Mouse (Mus musculus) cerebellum, adult 2 months (tissue): ENCODE data around the gene Sec14l3. TPM values are rescaled to one million over a fixed set of nuclear protein-coding genes. Genes with fewer than 3 reads are reported as not detected.

Experiments
- DNase-seq, 2 experiments: peaks; one replicate each; pipeline ENCODE4 v3.0.0; 2021
- H3K27ac ChIP-seq: fragments of 200-500 bp; 2 replicates; pipeline ENCODE4 v1.5.1; 2012; ENCODE audit warnings: low read length, control low read depth, inconsistent platforms; ENCODE audit not compliant: insufficient read depth
- H3K27me3 ChIP-seq: fragments of 200-500 bp; 2 replicates; pipeline ENCODE4 v1.6.1; 2012; ENCODE audit warnings: inconsistent platforms, mild to moderate bottlenecking, low read length, moderate library complexity; ENCODE audit not compliant: control insufficient read depth, insufficient read depth
- H3K4me1 ChIP-seq: fragments of 200-500 bp; 2 replicates; pipeline ENCODE4 v1.6.1; 2011; ENCODE audit warnings: low read length; ENCODE audit not compliant: control insufficient read depth, insufficient read depth
- H3K4me3 ChIP-seq: fragments of 200-500 bp; replicated peaks from 2 replicates; pipeline ENCODE3; 2011; ENCODE audit warnings: mild to moderate bottlenecking, low read depth, low read length, control low read depth; ENCODE audit not compliant: insufficient read depth
- CTCF ChIP-seq: fragments of 200-500 bp; IDR thresholded peaks from 2 replicates; pipeline ENCODE4 v1.5.1; 2011; ENCODE audit warnings: low read depth, mild to moderate bottlenecking, control low read depth, low read length, moderate library complexity, borderline replicate concordance; ENCODE audit not compliant: insufficient read depth
- POLR2A ChIP-seq: fragments of 200-500 bp; IDR thresholded peaks from 2 replicates; pipeline ENCODE4 v1.6.1; 2011; ENCODE audit warnings: low read length, control low read depth, borderline replicate concordance; ENCODE audit not compliant: insufficient read depth
- WGBS: fragments of 180-500 bp; shearing (Covaris S2); methylation state at CpG from one replicate; pipeline ENCODE4 v1.1.7; 2018; 5-methylcytosine and 5-hydroxymethylcytosine counted together
- polyA plus RNA-seq: library from polyadenylated mRNA; depleted of rRNA; stranded (reverse); fragments of >200 nt; gene quantifications from 2 replicates; pipeline ENCODE4 v1.2.3, GENCODE M21; 2012

Sec14l3 gene
- polyA plus RNA-seq, 1 experiment, result not detected

GRCm38 (mm10) chr11:4031961-4032360 lies 32.7 kb upstream of the Sec14l3 start:
- WGBS, result 38% methylated on average over 12 of the region's 12 CpGs
- Histone ChIP-seq H3K27ac (no peak overlapping the region), H3K4me3 (no peak overlapping the region), H3K27me3 (no peaks in the 10 kb centered on the region), H3K4me1 (no peaks in the 10 kb centered on the region)
- no peak for TF ChIP-seq CTCF
- TF ChIP-seq POLR2A, result no peak
- DNase-seq, result no peak

DNA sequence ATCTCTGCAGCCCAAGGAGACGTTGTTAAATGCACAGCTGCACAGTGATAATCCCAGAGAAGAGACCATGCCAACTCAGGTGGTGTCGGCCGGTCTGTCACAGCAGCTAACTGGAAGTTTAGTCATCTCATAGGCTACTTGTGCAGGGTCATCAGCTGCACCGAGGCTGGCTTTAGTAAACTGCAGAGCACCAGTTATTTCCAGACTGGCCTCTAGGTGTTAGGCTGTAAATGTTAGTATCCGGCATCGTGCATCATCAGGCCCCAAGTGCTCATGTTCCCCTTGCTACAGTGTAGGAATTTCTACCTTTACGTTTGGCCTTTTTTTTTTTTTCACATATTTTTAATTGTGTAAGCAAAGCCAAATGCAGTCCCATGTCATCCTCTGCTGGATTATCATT lies 31.2 kb upstream of the Sec14l3 start:
- Histone ChIP-seq H3K4me1 (no peaks in the 10 kb centered on the region), H3K27me3 (no peaks in the 10 kb centered on the region), H3K27ac (no peak overlapping the region), H3K4me3 (no peak overlapping the region)
- TF ChIP-seq POLR2A, result no peak
- DNase-seq, result no peak
- WGBS, result 70% methylated on average over 7 of the region's 7 CpGs

DNA sequence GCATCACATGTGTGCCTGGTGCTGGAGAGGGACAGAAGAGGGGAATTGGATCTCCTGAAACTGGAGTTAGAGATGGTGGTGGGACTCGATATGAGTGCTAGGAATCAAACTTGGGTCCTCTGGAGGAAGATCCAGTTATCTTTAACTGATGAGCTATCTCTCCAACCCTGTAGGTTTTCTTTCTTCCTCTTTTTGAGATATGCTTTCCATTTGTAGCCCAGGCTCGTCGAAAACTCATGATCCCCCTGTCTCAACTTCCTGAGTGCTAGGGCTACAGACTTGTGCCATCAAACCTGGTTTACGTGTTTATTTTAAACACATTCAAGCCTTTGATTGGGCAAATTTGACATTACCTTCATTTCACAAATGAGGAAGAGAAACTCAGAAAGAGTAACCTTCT lies 30.5 kb upstream of the Sec14l3 start:
- 94% methylated on average over 4 of the region's 4 CpGs for WGBS
- H3K4me3 ChIP-seq, result no peak overlapping the region
- TF ChIP-seq POLR2A, result no peak
- no peak for TF ChIP-seq CTCF
- no peak overlapping the region for H3K27ac ChIP-seq
- no peaks in the 10 kb centered on the region for H3K4me1 ChIP-seq
- no peak for DNase-seq
- H3K27me3 ChIP-seq, result no peaks in the 10 kb centered on the region

DNA sequence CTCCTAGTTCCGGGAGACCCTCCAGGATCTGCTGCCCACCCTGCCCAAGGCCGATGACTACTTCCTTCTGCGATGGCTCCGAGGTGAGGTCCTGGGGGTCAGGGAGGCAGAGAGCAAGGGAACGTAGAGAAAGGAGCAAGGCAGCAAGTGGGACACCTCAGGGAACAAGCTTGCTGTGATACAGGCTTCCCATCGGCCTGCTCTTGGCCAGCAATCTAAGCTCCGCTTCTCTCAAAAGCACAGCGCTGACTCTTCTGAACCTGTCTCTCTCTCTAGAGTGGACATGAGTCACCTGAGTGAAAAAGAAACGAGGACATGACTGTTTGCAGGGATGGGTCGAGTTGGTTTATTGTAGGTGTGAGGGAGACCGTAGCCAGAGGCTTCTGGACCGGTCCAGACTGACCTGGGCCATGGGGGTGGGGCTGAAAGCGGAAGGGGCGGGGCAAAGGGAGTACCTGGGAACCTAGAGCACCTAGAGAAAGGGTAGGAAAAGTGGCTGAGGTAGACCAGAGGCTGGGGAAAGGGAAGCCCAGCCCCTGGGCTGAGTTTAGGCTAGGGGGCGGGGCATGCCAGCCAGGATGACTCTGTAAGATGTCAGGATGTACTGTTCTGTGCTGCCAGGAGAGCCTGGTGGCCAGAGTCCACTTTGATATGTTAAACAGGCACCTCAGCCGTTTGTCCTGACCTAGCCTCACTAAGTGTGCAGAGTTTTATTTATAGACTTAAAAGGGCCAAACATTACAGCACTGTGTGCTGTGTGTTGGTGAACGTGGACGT lies 29.3 kb upstream of the Sec14l3 start:
- 71% methylated on average over 18 of the region's 18 CpGs for WGBS
- no peak overlapping the region for H3K27ac ChIP-seq
- H3K4me1 ChIP-seq, result no peaks in the 10 kb centered on the region
- H3K4me3 ChIP-seq, result no peak overlapping the region
- TF ChIP-seq CTCF, result no peak
- no peak for TF ChIP-seq POLR2A
- no peak for DNase-seq
- no peaks in the 10 kb centered on the region for H3K27me3 ChIP-seq

- no peak overlapping the region for H3K27ac ChIP-seq
- no peak for DNase-seq
- H3K4me1 ChIP-seq, result no peaks in the 10 kb centered on the region
- TF ChIP-seq POLR2A (no peak), CTCF (no peak)
- 90% methylated on average over 6 of the region's 6 CpGs for WGBS
- H3K4me3 ChIP-seq, result no peak overlapping the region
- no peaks in the 10 kb centered on the region for H3K27me3 ChIP-seq
Observed at GRCm38 (mm10) chr11:4035916-4036315, 28.7 kb upstream of the Sec14l3 start.

DNA sequence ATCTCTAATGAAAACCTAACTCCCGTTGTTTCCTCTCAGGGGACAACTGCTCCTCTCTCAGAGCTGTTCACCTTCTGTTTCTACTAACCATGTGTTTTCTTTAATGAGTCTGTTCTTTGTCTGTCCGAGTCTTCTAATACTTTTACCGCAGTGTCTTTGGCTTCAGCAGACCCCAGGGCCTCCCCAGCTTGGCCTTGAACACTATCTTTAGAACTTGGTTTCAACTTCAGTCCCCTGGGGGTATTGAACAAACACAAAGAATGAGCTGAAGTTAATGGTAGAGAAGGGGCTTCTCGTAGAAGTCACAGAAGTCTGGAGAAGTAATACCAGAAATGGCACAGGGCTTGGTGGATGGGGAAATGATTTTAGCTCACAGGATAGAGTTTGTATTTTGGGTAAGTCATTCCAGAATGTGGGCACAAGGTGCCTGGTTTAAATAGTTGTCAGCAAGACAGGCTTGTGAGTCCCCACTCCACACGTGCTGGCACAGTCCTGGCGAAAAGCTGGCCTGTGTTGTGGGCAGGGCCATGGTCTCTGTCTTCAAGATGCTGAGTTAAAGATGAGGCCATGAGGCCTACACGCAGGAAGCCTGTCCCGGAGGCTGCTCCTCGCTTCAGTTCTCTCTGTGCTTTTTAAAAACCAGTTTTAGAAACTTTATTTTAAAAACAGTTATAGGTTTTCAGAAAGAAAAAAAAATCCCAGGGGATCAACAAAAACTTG lies 28.1 kb upstream of the Sec14l3 start:
- Histone ChIP-seq H3K4me3 (no peak overlapping the region), H3K4me1 (no peaks in the 10 kb centered on the region), H3K27me3 (no peaks in the 10 kb centered on the region), H3K27ac (no peak overlapping the region)
- TF ChIP-seq POLR2A (no peak), CTCF (no peak)
- 72% methylated on average over 9 of the region's 9 CpGs for WGBS
- DNase-seq, result no peak

GRCm38 (mm10) chr11:4039951-4040350 lies 24.7 kb upstream of the Sec14l3 start:
- no peak for TF ChIP-seq POLR2A
- no peak for TF ChIP-seq CTCF
- no peak overlapping the region for H3K27ac ChIP-seq
- H3K4me3 ChIP-seq, result no peak overlapping the region
- no peaks in the 10 kb centered on the region for H3K27me3 ChIP-seq
- whole genome bisulfite sequencing, result 96% methylated on average over 4 of the region's 4 CpGs
- no peaks in the 10 kb centered on the region for H3K4me1 ChIP-seq
- DNase-seq, result no peak

DNA sequence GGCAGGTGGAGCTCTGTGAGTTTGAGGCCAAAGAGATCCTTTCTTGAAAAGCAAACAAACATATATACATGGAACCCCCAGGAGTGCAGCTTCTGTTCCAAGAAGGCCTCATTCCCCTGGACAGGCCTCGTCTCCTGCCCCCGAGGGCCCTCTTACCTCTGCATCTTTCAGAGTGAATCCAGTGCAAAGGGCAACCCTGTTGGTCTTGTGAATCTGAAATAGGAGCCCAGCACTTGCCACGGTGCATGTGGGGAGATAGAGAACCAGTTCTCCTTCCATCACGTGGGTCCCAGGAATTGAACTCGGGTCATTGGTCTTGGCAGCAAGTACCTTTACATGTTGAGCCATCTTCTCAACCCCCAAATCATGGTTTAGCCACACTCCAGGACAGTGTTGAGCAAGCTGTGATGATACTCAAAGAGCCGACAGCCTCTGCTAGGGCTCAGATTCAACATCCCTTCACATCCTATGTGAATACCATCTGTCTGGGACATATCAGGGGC lies 23.5 kb upstream of the Sec14l3 start:
- no peak overlapping the region for H3K4me3 ChIP-seq
- H3K4me1 ChIP-seq, result no peaks in the 10 kb centered on the region
- H3K27me3 ChIP-seq, result no peaks in the 10 kb centered on the region
- 79% methylated on average over 6 of the region's 6 CpGs for WGBS
- no peak overlapping the region for H3K27ac ChIP-seq
- DNase-seq, result no peak
- TF ChIP-seq POLR2A (no peak), CTCF (no peak)
